Mouse (Mus musculus) layer of hippocampus, adult 8-10 months (tissue): ENCODE results near the gene Snx18. TPM values are rescaled to one million over a fixed set of nuclear protein-coding genes. Genes with fewer than 3 reads are reported as not detected.
A peak's percentile ranks its signal among the peaks of the same experiment; 100 is the strongest.

Experiments used
- DNase-seq, 2 experiments: peaks; one replicate each; pipeline ENCODE4 v3.0.0; 2022; ENCODE audit warnings: low spot score in 2 of 2
- total RNA-seq, 4 experiments: library from RNA; stranded (reverse); gene quantifications; 2 replicates each; pipeline ENCODE4 v1.2.4; 2022

The Snx18 gene
- total RNA-seq: 10 to 100 TPM; 21.4 to 28.5 (median 25.9) TPM

DNA sequence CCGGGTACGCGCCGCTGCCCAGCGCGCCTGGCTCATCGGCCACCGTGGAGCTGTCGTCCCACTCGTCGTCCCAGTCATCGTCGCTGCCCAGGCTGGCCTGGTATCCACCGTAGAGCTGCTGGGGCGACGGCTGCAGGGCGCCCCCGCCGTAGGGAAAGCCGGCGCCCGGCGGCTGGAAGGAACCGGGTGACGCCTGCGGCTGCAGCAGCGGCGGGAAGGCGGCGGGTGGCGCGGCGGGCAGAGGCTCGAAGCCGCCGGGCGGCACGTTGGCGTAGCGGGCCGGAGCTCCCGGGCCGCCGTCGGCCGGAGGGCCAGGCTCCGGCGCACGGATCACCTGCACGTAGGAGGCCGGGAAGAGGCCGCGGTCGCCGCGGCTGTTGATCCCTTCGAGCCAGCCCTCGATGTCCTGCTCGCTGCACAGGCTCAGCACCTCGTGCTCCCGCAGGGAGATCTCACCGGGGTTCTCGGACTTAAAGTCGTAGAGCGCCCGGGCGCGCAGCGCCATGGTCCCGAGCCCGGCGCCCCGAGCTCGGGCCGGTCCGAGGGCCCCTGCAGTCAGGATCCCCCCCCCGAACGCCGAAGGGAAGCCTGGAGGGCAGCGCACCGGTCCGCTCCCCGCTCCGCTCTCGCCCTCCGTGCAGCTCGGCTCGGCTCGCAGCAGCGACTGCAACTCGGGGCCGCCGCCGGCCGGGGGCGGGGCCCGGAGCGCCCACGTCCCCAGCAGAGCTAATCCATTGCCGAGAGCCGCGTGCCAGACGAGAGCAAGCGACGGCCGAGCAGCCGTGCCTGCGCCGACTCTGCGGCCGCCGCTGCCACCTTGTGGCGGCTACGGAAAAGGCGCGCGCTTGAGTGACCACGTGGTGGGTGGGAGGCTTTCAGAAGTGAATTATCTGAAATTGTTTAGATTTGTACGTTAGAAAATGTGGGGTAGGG, at the start of gene Snx18:
Snx18 (minus strand) TSS at position 674 of the 933 bp plus-strand sequence.
- DNase-seq: peak; percentile 81 to 89

DNA sequence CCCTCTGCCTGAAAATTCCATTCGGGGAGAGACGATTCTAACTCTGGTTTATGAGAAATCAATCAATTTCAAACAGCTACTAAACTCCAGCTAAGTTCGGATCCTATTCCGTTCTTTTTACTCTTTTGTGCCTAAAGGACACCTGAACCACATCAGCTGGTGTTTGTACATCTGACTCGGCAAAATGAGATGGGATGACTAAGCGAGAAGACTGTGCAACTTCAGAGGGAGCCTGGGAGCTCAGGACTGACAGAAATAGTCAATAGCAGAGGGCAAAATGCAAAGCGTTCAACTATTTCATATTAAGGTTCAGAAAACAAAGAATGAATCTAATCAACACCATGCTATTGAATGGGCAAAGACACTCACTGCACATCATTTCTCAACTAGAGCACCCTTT, 45.5 kb upstream of the Snx18 start:
- no peak for DNase-seq

DNA sequence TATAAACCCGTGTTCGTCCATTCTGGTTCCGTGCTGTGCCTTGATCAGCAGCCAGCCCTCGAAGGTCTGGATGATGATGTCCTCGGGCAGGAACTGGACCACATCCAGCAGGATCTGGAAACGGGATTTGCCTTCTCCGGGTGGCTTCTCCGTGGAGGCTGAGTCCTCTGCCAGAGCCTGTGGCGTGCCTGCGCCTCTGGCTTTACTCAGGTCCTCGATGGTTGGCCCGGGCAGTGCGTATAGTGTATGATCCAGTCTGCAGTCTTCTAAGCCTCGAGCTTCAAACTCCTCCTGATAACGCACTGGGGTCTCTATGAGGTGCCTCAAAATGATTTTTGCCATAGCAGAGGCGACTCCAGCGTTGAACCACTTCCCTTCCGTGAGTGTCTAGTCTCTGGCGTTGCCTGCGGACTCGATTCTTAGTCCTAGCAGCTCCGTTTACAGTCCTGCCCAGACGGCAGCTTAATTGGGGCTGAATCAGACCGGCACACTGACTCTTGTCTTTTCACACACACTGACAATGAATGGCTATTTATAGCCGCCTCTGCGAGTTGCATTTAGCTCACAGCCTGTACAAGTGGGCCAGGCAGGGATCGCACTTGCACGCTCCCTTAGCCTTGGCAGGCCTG, 44.9 kb upstream of the Snx18 start, which contains the start of gene Hspb3:
Hspb3 (minus strand) TSS at position 526 of the 629 bp plus-strand sequence.
- DNase-seq: peak in 1 of 2 experiments; percentile 22

DNA sequence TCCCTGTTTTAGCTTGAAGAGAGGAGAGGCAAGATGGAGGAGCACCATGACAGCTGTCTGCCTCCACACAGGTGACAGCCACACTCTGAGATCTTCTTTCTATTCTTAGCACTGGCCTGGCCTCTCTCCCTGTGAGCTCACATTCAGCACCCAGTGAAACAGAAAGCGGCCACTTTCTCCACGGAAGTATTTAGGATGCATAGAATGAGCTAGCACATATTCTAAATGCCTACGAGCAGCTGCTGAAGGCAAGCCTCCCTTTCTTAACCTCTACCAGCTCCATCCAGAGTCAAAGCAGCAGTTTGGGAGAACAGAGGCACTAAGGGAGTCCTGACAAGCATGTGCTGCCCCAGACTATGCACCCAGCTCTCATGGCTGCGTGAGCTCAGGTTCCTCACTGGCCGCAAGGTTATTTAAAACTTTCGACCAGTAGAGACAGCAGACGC, 43.5 kb upstream of the Snx18 start:
- no peak for DNase-seq

DNA sequence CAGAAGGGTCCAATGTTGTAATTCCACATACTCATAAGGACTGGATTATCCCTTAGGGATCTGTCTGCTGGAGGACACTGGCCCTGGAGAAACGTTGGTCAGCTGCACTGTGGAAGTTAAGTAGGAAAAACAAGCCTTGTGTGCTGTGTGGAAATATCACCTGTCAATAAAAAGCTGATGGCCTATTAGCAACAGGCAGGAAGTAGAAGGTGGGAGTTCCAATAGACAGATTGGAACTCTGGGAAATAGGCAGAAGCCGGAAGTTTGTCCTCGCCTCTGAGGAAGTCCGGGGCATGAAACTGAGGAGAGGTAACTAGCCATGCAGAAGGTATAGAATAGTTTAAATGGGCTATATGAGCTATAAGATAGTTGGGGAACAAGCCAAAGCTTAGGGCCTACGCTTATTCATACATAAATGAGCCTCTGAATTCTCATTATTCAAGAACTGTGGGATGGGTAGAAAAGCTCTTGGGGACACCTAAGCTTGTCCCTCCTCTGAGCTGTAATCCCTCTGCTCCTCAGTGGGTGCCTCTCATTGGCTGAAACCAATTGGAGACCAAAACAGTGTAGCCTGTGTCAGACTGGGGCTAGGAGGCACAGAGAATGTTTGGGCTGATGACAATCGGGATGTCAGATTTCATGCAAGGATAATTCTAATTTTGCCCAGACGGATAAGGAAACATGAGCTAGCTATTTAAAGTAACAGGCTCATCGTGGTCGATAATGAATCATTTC, 42.4 kb upstream of the Snx18 start:
- DNase-seq: no peak

DNA sequence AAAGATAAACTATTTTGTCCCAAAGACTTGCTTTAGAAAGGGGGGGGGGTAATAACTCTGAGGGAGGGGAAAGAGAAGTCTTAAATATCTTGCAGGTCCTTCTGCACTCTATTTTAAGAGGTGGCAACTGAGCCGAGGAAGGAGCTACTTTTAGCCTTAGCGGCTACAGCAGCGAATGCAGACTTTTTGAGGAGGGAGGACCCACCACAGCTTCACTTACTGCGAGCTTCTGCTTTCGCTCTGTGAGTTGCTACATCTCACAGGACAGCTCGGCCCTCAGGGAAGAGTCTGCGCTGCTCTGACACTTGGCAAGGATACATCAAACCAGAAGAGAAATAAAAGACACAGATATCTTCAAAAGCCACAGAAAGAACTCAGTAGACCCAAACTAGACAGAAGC, 38.8 kb upstream of the Snx18 start:
- no peak for DNase-seq

DNA sequence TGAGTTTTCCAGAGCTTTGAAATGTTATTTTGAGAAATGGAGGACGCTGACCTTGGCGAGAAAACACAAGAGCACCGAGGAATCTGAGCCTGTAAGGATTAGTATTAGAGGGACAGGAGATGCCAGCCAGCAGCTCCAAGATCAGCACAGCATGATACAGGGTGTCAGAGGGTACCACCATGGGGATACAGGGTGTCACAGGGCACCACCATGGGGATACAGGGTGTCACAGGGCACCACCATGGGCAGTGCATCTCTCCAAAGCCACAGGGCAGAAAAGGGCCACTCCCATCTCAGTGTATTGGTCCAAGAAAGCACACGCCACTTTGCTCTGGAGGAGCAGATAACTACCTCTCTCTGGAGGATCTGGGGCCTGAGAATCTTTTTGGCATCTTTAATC, 38.3 kb upstream of the Snx18 start:
- no peak for DNase-seq

DNA sequence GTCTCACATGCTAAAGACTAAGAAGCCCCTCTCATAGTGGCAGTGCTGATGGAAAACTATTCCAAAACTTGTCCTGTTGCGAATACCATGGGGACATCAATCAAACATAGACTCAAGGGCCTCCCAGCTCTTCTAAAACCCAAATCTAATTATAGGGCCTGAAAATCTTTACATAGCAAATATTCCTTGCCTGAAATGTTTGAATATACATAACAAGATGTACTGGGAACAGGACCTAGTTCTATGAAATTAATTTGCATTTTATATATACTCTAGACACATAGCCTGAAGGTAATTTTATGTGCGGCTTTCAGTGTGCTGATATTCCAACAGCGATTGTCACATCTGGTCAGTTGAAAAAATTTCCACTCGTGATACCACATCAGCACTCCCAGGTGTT, 37.1 kb upstream of the Snx18 start:
- no peak for DNase-seq

DNA sequence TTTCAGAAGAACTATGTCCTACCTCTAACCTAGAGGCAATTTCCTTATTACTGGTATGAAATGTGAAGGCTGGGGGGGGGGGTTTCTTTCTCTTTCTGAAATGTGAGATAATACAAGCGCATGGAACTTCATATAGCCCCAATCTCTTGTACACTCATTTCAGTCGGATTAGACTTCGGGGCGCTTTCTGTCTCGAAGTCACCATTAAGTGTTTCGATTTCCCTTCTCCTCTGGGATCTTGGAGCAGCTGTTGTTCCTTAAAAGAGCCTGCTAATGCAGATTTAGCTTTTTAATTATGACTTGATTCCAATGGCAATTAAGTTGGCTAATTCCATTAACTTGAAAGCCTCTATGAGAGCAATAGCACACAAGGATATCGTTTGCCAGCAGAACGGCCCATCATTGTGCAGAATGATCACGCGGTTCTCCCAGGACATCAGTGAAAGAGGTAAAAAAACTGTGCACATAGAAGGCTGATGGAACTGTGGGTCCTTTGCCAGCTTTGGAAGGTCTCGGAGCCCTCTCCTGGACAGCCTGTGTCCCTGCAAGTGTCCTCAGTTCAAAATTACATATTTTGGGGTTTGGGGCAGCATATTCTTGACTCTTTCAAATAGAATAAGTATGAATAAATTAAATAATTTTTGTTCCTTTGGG, 22.7 kb upstream of the Snx18 start:
- DNase-seq: no peak

DNA sequence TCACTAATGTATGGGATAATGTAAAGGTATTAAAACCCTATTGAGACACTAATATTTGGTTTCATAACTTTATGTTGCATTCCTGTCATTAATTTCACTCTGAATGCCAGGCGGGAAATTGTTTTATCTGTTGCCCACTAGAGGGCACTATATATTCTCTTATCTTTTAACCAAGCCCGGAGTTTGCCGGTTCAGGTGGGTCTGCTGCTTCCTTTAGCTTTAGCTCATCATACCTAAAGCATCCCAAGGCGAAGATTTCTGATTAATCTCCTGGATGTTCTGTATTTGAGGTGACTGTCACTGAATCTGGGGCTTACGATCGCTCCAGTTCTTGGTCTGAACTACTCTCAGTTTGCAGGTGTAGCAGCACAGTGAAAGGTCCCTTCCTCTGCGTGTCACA, 20.6 kb upstream of the Snx18 start:
- no peak for DNase-seq

DNA sequence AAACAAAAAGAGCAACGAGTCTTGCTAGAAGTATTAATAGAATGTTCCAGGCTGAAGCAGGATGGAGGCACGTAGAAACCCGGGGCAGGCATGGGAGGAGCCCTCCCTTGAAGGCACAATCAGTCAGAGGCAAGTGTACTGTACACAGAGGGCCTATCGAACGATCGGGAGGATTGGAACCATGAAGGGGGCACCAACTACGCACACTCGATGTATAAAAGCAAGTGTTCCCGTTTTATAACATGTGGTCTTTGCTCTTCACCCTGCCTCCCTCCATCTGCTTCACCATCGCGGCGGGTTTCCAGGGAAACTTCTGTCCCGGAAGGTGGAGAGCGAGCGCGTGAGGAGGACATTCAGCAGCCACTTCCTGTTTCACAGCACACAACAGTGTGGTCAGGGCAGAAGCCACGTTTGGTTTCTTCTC, 17.4 kb upstream of the Snx18 start:
- DNase-seq: no peak

DNA sequence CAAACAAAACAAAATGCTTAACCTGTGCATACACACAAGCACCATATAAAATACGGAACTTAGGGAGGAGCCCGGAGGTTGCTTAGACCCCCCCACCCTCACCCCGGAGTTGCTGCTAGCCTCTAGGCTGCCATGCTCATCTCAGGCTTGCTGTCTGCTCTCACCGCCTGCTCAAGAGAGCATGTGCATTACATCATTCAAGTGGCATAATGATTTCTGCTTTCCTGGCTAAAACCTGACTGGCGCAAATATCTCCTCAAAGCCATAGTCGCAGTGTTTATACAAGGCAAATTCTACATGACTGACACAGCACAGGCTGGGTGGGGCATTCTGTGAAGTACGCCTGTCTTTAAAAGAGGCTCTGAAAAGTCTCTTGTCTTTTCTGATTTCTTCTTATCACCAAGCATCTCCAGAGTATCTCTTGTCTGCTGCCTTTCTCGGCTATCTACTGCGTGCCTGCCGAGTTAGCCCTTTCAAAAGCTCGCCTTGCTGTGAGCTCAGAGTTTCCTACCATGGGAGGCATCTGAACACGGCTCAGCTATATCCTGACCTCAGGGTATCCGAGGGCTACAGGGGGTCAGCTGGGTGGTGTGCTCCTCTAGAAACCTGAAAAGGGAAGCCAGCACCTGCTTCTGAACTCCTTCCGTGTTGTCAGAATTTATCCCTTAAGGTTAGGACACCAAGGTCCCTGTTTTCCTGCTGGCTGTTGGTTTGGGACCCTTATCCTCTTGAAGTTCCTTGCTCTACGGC, 16.5 kb upstream of the Snx18 start:
- no peak for DNase-seq

DNA sequence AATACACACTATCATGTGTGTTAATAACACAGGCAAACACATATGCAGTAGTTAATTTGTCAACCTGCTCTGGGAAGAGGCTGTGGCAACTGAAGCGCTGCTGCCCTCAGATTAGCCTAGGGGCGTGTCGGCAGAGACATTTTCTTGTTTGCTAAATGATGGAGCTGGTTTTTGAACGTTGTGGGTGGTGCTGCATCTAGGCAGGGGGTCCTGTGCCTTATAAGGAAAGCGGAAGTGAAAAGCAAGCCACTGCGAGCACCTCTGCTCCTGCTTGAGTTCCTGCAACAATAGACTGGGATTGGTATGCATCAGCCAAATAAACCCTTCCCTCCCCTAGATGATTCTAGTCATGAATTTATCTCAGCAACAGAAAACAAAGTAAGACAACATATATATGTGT, 14.1 kb upstream of the Snx18 start:
- no peak for DNase-seq

DNA sequence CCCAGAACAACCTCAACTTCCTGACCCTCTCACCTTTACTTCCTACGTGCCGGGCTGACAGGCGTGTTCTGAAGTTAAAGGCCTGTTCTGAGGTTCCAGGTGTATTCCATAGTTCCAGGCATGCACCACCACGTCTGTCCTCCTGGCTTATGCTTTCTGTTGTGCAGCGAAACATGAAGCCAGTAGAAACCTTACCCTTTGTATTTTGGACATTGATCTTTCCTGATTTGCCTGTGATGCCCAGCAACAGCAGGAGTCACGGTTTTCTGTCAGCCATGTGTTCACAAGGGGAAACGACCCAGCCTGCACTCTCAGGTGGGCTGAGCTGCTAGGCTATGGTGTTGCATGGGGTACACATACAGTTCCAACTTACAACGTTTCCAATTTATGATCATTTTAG, 9.2 kb upstream of the Snx18 start:
- DNase-seq: no peak

DNA sequence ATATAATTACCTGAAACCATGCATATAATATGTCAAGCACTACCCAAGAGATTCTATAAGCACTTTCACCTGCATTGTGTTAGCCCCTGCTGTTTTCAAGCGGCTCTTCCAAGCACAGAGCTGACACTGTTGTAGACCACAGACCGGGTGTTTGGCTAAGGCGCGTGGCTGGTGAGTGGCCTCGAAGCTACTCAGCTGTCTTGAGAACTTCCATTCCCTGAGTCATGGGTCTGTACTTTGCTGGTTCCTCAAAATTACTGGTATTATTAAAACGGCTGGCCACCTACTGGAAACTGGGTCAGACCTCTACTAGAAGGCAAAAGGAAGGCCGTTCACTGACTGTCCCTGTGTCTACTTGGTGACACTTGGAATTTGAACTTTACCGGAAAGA, 4.5 kb upstream of the Snx18 start:
- no peak for DNase-seq

DNA sequence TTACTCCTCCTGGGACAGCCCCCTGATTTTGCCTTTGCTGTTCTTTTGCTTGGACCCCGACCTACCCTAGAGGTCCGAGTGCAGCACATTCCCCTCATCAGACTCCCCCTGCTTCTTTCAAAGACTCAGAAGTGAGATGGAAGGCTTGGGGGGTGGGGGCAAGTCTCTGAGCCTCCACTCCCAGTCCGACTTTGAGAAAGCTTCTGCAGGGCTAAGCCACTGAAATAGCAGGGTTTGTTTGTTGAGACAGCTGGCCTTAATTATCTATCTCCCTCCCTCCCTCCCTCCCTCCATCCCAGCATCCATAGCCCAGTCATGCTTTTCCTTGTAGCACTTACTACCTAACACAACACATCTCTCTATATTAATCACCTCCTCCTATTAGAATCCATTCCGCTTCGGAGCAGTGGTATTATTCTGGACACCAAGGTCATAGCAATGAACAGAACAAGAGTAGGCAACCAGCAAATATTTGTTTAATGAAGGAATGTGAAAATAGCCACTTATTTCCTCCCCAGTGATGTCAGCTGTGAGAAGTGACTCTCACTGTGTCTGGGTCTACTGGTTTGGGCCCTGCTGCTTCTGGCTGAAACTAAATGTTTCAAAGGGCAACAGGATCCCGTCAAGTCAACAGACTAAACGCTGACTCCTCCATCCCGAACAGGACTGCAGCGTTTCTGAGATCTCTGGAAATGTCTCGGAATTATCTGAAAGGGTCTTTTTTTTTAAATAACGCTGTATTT, 3.9 kb upstream of the Snx18 start:
- DNase-seq: no peak

DNA sequence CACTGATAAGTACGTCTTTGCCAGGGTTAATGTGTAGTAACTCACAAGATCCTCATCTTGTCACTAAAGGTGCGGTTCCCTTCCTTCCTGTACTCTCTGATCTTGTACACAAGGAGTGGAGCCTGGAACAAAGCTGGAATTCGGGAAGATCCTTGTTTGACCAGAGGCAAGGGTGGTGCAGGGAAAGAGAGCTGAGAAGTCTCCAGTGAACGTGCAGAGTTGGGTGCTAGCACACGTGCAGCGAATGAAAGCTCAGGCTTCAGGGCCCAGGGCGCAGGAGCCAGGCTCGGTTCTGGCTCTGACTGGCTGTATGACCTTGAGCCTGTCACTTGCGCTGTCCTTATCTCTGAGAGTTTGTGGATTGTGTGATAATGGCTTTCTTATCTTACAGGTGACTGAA, 639 bp upstream of the Snx18 start:
- no peak for DNase-seq

DNA sequence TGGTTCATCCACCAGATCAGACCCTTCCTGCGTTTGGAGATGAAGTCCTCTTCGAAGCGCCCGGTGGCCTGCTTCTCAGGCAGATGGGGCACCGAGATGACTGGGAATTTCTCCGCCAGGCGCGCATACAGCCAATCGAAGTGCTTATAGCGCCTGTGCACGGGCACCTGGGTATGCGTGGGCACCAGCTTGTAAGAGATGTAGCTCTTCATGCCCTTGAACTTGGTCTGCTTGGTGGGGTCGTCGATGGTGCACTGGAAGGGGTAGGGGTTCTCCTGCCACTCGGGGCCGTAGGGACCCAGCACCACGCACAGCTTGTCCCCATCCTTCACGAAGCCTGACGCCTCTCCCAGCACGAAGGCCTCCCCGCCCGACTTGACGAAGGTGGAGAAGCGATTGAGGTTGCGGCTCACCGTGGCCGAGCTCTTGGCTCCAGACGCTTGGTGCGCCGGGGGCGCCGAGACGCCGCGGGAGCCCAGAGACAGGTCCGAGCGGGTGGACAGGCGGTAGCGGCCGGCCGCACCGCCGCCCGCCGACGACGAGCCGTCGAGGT, 950 bp downstream of the Snx18 start:
- no peak for DNase-seq

DNA sequence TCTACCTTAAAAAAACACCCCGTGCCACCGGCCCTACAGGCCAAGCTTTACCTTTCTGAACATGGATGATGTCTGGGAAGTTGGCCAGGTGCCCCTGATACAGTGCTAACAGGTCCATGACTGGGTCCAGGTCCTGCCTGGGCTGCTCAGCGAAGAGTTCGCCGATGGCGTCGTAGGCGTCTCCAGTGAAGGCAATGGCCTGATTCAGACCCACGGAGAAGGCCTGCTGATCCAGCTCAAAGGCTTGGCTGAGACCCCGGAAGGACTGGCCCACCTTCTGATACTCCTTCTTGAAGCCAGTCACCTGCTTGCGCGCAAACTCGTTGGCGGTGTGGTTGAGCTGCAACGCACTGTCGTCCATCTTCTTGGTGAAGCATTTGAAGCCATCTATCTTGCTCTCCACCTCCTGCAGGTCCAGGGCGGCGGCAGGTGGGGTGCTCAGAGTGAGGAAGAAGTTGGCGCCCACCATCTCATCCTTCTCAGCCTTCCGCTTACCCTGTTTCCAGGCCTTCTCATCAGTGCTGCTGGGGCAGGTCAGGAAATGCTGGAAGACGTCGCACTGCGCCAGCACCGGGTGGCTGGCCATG, 1.5 kb downstream of the Snx18 start:
- no peak for DNase-seq
